Mouse (Mus musculus): ENCODE results near the gene Aqp5. TPM values are rescaled to one million over a fixed set of nuclear protein-coding genes. Genes with fewer than 3 reads are reported as not detected.

Aqp5 gene
- polyA plus RNA-seq, 1 experiment from 2014 or later, result 0.70 TPM

DNA sequence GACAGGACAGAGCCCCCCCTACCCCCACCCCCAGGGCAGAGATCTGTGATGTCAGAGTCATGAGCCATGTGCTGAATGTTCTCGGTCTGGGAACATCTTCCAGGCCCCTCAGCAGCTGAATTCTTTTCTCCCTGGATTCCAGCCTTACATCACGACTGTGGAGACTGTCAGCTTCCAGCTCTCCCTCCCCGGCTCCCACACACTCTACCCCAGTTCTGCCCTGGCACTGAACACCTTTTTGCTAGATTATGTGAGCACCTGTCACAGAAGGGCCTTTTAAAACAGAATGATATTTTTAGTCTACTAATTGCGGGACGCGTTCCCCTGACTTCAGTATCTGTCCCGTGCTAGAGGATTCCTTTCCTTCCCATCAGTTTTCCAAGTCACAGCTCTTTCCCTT, 21.0 kb downstream of the Aqp5 start:
- no peak for DNase-seq
- no peak overlapping the region for H3K4me3 ChIP-seq (replicated peaks; ENCODE audit: low read depth, low read length)
- H3K27ac ChIP-seq (replicated peaks; ENCODE audit: low read depth, low read length), result no peak overlapping the region; the same call in 1 of the 2 replicates
- 71% methylated on average over 7 of the region's 7 CpGs for whole genome bisulfite sequencing
- H3K36me3 ChIP-seq (ENCODE audit: control insufficient read depth, insufficient read depth, low read length), result no peaks in the 10 kb centered on the region
- no peak overlapping the region for H3K4me2 ChIP-seq (ENCODE audit: low read length)
- peaks cover 32% of the 10 kb centered on the region for H3K4me1 ChIP-seq (ENCODE audit: control insufficient read depth, insufficient read depth, low read length)
- no peaks in the 10 kb centered on the region for H3K9me3 ChIP-seq (ENCODE audit: control insufficient read depth, low read length)
- ATAC-seq (ENCODE audit: low FRiP score, low TSS enrichment), result no peak
- H3K27me3 ChIP-seq (ENCODE audit: control insufficient read depth, insufficient read depth, low read length), result no peaks in the 10 kb centered on the region
- H3K9ac ChIP-seq (replicated peaks; ENCODE audit: low read length), result 0 out of 2 replicates have a peak overlapping the region, but pooled peaks have one; percentile 9

DNA sequence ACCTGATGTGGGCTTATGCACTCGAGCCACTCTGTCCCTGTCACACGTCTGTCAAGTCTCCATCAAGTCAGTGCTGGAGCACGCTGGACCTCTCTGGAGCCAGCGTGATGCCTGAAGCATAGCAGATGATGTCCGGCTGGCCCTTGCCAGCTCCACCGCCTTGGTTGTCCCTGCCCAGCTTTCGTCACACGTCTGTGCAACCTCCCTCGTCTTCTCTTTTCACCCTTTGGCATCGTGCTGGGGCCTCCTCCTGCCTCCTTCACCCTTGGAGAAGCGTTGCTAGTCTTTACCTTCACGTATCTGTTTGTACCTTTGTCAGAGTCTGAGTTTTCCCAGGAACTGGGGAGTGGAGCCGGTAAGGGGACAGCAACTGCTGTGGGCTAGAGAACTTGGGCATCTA, 23.7 kb downstream of the Aqp5 start:
- Histone ChIP-seq H3K4me3 (replicated peaks; ENCODE audit: low read depth, low read length) (no peak overlapping the region), H3K9ac (replicated peaks; ENCODE audit: low read length) (peak overlapping the region; percentile 23; the same call in 1 of the 2 replicates), H3K27me3 (ENCODE audit: control insufficient read depth, insufficient read depth, low read length) (no peaks in the 10 kb centered on the region), H3K9me3 (ENCODE audit: control insufficient read depth, low read length) (no peaks in the 10 kb centered on the region), H3K4me1 (ENCODE audit: control insufficient read depth, insufficient read depth, low read length) (peaks cover 21% of the 10 kb centered on the region), H3K4me2 (ENCODE audit: low read length) (peak overlapping the region; percentile 29; the same call in 1 of the 2 replicates), H3K27ac (replicated peaks; ENCODE audit: low read depth, low read length) (peak overlapping the region; percentile 71), H3K36me3 (ENCODE audit: control insufficient read depth, insufficient read depth, low read length) (no peaks in the 10 kb centered on the region)
- DNase-seq (no peak), ATAC-seq (ENCODE audit: low FRiP score, low TSS enrichment) (no peak)
- 68% methylated on average over 13 of the region's 13 CpGs for WGBS

- H3K9ac ChIP-seq (replicated peaks; ENCODE audit: low read length), result peak overlapping the region; percentile 23; the same call in 1 of the 2 replicates
- no peak for ATAC-seq (ENCODE audit: low FRiP score, low TSS enrichment)
These were observed 24.2 kb downstream of the Aqp5 start for GRCm38 (mm10) chr15:99614753-99615152.

DNA sequence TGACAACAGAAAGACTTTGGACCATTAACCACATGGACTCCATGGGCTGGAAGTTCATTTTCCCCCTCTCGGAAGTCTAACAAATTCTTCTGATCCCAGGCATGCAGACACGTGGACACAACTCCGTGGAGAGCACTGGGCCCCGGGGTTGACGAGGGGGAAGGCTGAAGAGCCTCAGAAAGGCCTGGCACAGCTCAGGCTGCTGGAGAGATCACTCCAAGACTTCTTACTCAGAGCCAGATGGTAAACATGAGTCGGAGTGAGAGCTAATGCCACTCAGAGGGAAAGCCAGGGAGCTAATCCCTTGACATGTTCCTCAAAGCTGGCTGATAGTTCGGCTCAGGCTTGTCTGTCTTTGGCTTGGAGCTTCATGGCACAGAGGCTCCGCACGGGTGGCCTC, 24.7 kb downstream of the Aqp5 start:
- Histone ChIP-seq H3K4me1 (ENCODE audit: control insufficient read depth, insufficient read depth, low read length) (peaks cover 21% of the 10 kb centered on the region), H3K9me3 (ENCODE audit: control insufficient read depth, low read length) (no peaks in the 10 kb centered on the region), H3K27ac (replicated peaks; ENCODE audit: low read depth, low read length) (peak overlapping the region; percentile 71; the same call in 1 of the 2 replicates), H3K9ac (replicated peaks; ENCODE audit: low read length) (no peak overlapping the region), H3K36me3 (ENCODE audit: control insufficient read depth, insufficient read depth, low read length) (0 out of 2 replicates have a peak, but pooled peaks cover 5% of the 10 kb centered on the region), H3K4me2 (ENCODE audit: low read length) (no peak overlapping the region), H3K4me3 (replicated peaks; ENCODE audit: low read depth, low read length) (no peak overlapping the region), H3K27me3 (ENCODE audit: control insufficient read depth, insufficient read depth, low read length) (no peaks in the 10 kb centered on the region)
- DNase-seq, result no peak
- WGBS, result 30% methylated on average over 9 of the region's 9 CpGs
- ATAC-seq (ENCODE audit: low FRiP score, low TSS enrichment), result no peak

More at GRCm38 (mm10) chr15:99614753-99615152, 24.2 kb downstream of the Aqp5 start:
- H3K4me2 ChIP-seq (ENCODE audit: low read length), result peak overlapping the region; percentile 29; the same call in 1 of the 2 replicates
- 5% methylated on average over 12 of the region's 12 CpGs for WGBS
- 0 out of 2 replicates have a peak, but pooled peaks cover 2% of the 10 kb centered on the region for H3K36me3 ChIP-seq (ENCODE audit: control insufficient read depth, insufficient read depth, low read length)
- H3K27me3 ChIP-seq (ENCODE audit: control insufficient read depth, insufficient read depth, low read length), result no peaks in the 10 kb centered on the region
- H3K4me3 ChIP-seq (replicated peaks; ENCODE audit: low read depth, low read length), result no peak overlapping the region
- peak overlapping the region; percentile 71 for H3K27ac ChIP-seq (replicated peaks; ENCODE audit: low read depth, low read length)
- H3K4me1 ChIP-seq (ENCODE audit: control insufficient read depth, insufficient read depth, low read length), result peaks cover 21% of the 10 kb centered on the region
- DNase-seq, result peak; percentile 74
- H3K9me3 ChIP-seq (ENCODE audit: control insufficient read depth, low read length), result no peaks in the 10 kb centered on the region

GRCm38 (mm10) chr15:99618595-99618994, 28.0 kb downstream of the Aqp5 start:
- Histone ChIP-seq H3K27me3 (ENCODE audit: control insufficient read depth, insufficient read depth, low read length) (no peaks in the 10 kb centered on the region), H3K9ac (replicated peaks; ENCODE audit: low read length) (no peak overlapping the region), H3K4me1 (ENCODE audit: control insufficient read depth, insufficient read depth, low read length) (peaks cover 17% of the 10 kb centered on the region), H3K27ac (replicated peaks; ENCODE audit: low read depth, low read length) (no peak overlapping the region), H3K4me3 (replicated peaks; ENCODE audit: low read depth, low read length) (no peak overlapping the region), H3K9me3 (ENCODE audit: control insufficient read depth, low read length) (no peaks in the 10 kb centered on the region), H3K4me2 (ENCODE audit: low read length) (no peak overlapping the region), H3K36me3 (ENCODE audit: control insufficient read depth, insufficient read depth, low read length) (peaks cover 29% of the 10 kb centered on the region)
- 93% methylated on average over 3 of the region's 3 CpGs for WGBS
- ATAC-seq (ENCODE audit: low FRiP score, low TSS enrichment) (no peak), DNase-seq (no peak)

DNA sequence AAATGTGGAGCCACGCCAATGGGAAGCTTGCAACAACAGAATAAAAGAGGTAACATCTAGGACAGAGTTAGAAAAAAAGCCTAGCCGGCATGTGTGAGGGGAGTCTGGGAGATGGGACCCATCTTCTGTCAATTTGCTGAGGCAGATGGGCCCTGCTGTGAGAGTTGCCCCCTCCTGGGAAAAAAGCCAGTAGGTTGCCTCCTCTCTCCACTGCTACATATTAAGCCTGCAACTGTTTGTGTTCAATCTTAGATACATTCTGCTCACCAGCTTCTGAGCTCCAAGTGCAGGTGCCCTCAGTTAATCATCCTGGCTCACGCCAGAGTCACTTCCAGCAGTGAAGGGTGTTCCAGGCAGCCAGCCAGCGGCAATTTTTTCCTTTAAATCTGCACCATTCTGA, 29.2 kb downstream of the Aqp5 start:
- H3K27me3 ChIP-seq (ENCODE audit: control insufficient read depth, insufficient read depth, low read length), result no peaks in the 10 kb centered on the region
- DNase-seq (no peak), ATAC-seq (ENCODE audit: low FRiP score, low TSS enrichment) (no peak)
- no peak overlapping the region for H3K27ac ChIP-seq (replicated peaks; ENCODE audit: low read depth, low read length)
- H3K4me3 ChIP-seq (replicated peaks; ENCODE audit: low read depth, low read length), result no peak overlapping the region
- H3K9ac ChIP-seq (replicated peaks; ENCODE audit: low read length), result no peak overlapping the region
- 77% methylated on average over 4 of the region's 4 CpGs for WGBS
- peaks cover 6% of the 10 kb centered on the region for H3K4me1 ChIP-seq (ENCODE audit: control insufficient read depth, insufficient read depth, low read length)
- H3K9me3 ChIP-seq (ENCODE audit: control insufficient read depth, low read length), result no peaks in the 10 kb centered on the region
- H3K4me2 ChIP-seq (ENCODE audit: low read length), result no peak overlapping the region
- peaks cover 39% of the 10 kb centered on the region for H3K36me3 ChIP-seq (ENCODE audit: control insufficient read depth, insufficient read depth, low read length)

GRCm38 (mm10) chr15:99622063-99622462, 31.5 kb downstream of the Aqp5 start:
- Histone ChIP-seq H3K4me1 (ENCODE audit: control insufficient read depth, insufficient read depth, low read length) (no peaks in the 10 kb centered on the region), H3K4me3 (replicated peaks; ENCODE audit: low read depth, low read length) (no peak overlapping the region)
- WGBS, result 98% methylated on average over 11 of the region's 11 CpGs

DNA sequence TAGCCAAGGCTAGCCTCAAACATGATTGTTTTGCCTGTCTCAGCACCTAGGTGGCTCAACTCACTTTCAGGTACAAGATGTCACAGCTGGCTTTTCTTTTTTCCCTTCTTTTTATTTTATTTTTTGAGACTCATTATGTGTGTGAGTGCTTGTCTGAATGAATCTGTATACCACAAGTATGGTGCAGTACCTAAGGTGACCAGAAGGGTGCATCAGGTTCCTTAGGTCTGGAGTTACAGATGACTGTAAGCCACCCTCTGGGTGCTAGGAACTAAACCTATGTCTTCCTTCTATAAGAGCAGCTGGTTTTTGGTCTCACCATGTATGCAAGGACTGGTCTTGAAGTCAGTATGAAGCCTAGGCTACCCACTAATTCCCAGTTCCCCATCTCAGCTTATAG, 41.0 kb downstream of the Aqp5 start:
- H3K9me3 ChIP-seq (ENCODE audit: control insufficient read depth, low read length), result no peaks in the 10 kb centered on the region
- no peak overlapping the region for H3K4me2 ChIP-seq (ENCODE audit: low read length)
- no peak overlapping the region for H3K9ac ChIP-seq (replicated peaks; ENCODE audit: low read length)
- no peak overlapping the region for H3K27ac ChIP-seq (replicated peaks; ENCODE audit: low read depth, low read length)
- peaks cover 51% of the 10 kb centered on the region for H3K36me3 ChIP-seq (ENCODE audit: control insufficient read depth, insufficient read depth, low read length)
- no peaks in the 10 kb centered on the region for H3K27me3 ChIP-seq (ENCODE audit: control insufficient read depth, insufficient read depth, low read length)
- ATAC-seq (ENCODE audit: low FRiP score, low TSS enrichment), result no peak
- no peak overlapping the region for H3K4me3 ChIP-seq (replicated peaks; ENCODE audit: low read depth, low read length)
- peaks cover 4% of the 10 kb centered on the region; the same call in 1 of the 2 replicates for H3K4me1 ChIP-seq (ENCODE audit: control insufficient read depth, insufficient read depth, low read length)
- DNase-seq, result no peak

More at GRCm38 (mm10) chr15:99622063-99622462, 31.5 kb downstream of the Aqp5 start:
- Histone ChIP-seq H3K4me2 (ENCODE audit: low read length) (no peak overlapping the region), H3K27me3 (ENCODE audit: control insufficient read depth, insufficient read depth, low read length) (no peaks in the 10 kb centered on the region), H3K27ac (replicated peaks; ENCODE audit: low read depth, low read length) (no peak overlapping the region), H3K9me3 (ENCODE audit: control insufficient read depth, low read length) (no peaks in the 10 kb centered on the region), H3K36me3 (ENCODE audit: control insufficient read depth, insufficient read depth, low read length) (peaks cover 58% of the 10 kb centered on the region), H3K9ac (replicated peaks; ENCODE audit: low read length) (no peak overlapping the region)
- ATAC-seq (ENCODE audit: low FRiP score, low TSS enrichment) (no peak), DNase-seq (no peak)

- Histone ChIP-seq H3K27ac (replicated peaks; ENCODE audit: low read depth, low read length) (no peak overlapping the region), H3K27me3 (ENCODE audit: control insufficient read depth, insufficient read depth, low read length) (no peaks in the 10 kb centered on the region), H3K9me3 (ENCODE audit: control insufficient read depth, low read length) (no peaks in the 10 kb centered on the region), H3K4me2 (ENCODE audit: low read length) (no peak overlapping the region), H3K4me1 (ENCODE audit: control insufficient read depth, insufficient read depth, low read length) (peaks cover 17% of the 10 kb centered on the region), H3K9ac (replicated peaks; ENCODE audit: low read length) (no peak overlapping the region), H3K36me3 (ENCODE audit: control insufficient read depth, insufficient read depth, low read length) (peaks cover 35% of the 10 kb centered on the region), H3K4me3 (replicated peaks; ENCODE audit: low read depth, low read length) (no peak overlapping the region)
- ATAC-seq (ENCODE audit: low FRiP score, low TSS enrichment), result no peak
- 93% methylated on average over 7 of the region's 7 CpGs for WGBS
- DNase-seq, result no peak
These were observed 44.1 kb downstream of the Aqp5 start for GRCm38 (mm10) chr15:99634702-99635101.

All from midbrain, embryonic 14.5 days (tissue).